Mouse (Mus musculus): ENCODE measurements around the gene Faf1.

- TF ChIP-seq CTCF (IDR thresholded peaks at IDR 0.05; ENCODE audit: borderline replicate concordance, insufficient read depth, low read length) = no peak
- no peak for TF ChIP-seq POLR2A (IDR thresholded peaks at IDR 0.05; ENCODE audit: low read depth, low read length)
Observed at GRCm38 (mm10) chr4:109692674-109693073, 16.3 kb downstream of the Faf1 start.

All from embryonic fibroblast, embryonic 13.5 days (primary cell).